4 mouse cellular contexts compared by ENCODE assay signal in genomic region chr3:104644371-104644770, GRCm38 (mm10).
"Had no signal": no experiment of that assay in that cellular context is flagged by ENCODE, and none has a peak within 500 bp of the region (broad histone marks: within the 10 kb centered on the region; RNA-seq: fewer than 3 reads in every experiment).

No protein-coding gene starts in this region.

- H3K4me3 ChIP-seq: kidney, embryonic 15.5 days; limb, embryonic 13.5 days; midbrain, embryonic 13.5 days; stomach, embryonic 15.5 days had no signal

- H3K27ac ChIP-seq: kidney, embryonic 15.5 days; limb, embryonic 13.5 days; midbrain, embryonic 13.5 days; stomach, embryonic 15.5 days had no signal

- H3K27me3 ChIP-seq: kidney, embryonic 15.5 days; limb, embryonic 13.5 days; stomach, embryonic 15.5 days had no signal

- H3K36me3 ChIP-seq: kidney, embryonic 15.5 days; limb, embryonic 13.5 days; midbrain, embryonic 13.5 days; stomach, embryonic 15.5 days had no signal

- H3K4me1 ChIP-seq: stomach, embryonic 15.5 days had no signal

- H3K9me3 ChIP-seq: kidney, embryonic 15.5 days; limb, embryonic 13.5 days; midbrain, embryonic 13.5 days; stomach, embryonic 15.5 days had no signal

- H3K4me2 ChIP-seq: kidney, embryonic 15.5 days; limb, embryonic 13.5 days; midbrain, embryonic 13.5 days; stomach, embryonic 15.5 days had no signal

- H3K9ac ChIP-seq: kidney, embryonic 15.5 days; limb, embryonic 13.5 days; midbrain, embryonic 13.5 days; stomach, embryonic 15.5 days had no signal
